Mouse (Mus musculus) cerebellum, adult 11-12 months (tissue): ENCODE data around the gene Vmn1r68.

Source experiments
- DNase-seq: peaks from one replicate; pipeline ENCODE4 v3.0.0; 2022

The Vmn1r68 gene

DNA sequence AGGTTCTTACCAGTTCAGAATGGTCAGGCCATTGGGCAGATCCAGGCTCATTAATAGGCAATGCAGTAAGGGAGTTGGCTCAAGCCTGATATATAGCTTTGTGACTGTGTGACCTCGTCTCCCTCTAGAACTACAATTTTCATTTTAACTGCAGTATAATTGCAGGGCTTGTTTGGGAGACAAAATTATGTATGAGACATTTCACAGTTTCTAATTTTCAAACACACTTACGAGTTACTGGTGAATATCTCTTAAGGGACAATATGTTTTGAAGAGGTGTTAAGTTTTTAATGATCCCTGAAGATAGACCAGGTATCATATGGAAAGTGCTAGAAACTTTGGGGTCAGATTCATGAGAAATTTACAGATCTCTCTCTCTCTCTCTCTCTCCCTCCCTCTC is at the start of gene Vmn1r68:
Vmn1r68 (minus strand) TSS at position 101 of the 400 bp plus-strand sequence.
- DNase-seq: no peak

DNA sequence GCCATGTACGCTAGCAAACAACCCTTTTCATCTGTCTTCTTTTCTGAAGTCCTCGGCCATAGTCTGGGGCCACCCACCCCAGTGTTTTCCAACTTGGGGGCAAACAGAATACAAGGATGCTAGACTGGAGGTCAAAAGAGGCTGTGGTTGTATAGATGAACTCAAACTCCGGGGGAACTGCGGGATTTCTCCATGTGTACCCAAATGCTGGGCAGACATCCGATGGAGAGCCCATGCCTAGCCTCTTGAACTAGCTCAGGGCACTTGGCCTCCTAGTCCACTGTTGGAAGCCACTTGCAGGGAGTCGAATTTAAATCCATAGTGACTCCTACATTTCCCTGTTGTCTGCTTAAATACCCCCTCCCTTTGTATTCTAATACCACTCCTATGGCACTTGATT is 62.7 kb downstream of the Vmn1r68 start:
- DNase-seq: no peak

DNA sequence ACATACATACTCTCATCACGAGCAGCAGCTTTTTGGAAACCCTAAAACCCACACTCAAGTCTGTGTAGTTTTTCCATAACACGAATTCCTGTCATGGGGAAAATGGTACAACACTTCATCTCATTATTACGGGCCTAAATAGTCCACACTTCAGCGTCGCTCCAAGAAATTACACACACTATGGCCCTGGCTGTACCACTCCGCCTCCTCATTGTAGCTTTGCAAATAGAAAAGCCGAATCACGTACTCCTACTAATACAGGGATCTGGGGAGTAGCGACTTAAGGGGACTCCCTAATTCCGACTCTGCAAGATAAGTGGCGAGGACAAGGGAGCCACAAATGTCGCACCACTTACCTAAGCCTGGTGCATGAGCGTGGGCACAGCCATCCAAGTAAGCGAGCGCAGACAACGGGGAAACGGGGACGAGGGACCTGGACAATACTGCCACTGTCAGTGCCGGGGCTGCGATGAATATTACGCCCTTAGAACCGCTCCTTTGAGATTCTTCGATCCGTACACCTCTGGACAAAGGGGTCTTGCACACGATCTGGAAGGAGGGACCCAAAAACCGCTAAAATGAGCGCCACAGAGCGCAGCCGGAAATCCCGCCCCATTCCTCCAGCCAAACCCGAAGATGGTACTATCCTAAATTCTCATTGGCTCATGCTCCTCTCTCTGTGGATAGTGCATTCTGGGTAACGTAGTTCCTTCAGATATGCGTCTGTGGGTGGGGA is 63.3 kb downstream of the Vmn1r68 start, which contains the start of gene Zik1:
Zik1 (minus strand) TSS at position 609 of the 736 bp plus-strand sequence.
- DNase-seq: peak; percentile 76

DNA sequence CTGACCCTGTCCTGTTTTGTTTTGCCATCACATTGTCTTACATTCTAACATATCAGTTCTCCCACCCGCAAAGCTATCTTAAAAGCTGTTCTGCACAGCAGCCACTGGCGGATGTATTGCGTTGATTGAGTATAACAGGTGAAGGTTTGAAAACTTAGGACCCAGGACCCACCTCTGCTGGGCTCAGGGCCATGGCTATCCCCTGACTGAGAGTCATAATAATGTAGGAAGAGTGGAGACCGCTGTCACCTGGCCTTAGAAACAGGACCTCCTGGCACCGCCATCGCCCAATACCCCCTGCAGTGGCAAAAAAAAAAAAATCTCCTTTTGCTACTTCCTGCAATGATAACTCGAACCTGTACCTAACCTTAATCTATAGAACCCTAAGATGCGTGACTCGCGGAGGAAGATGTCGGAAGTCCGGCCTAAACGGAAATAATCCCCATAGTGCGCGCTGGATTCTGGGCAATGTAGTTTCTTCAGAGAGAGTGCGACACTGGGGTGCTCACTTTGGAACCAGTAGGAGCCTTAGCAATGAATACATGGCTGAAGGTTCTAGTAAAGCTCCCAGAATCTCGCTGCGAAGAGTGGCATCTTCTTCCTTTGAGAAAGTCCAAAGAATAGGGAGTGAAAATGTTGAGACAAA is 77.6 kb downstream of the Vmn1r68 start:
- DNase-seq: peak; percentile 64

DNA sequence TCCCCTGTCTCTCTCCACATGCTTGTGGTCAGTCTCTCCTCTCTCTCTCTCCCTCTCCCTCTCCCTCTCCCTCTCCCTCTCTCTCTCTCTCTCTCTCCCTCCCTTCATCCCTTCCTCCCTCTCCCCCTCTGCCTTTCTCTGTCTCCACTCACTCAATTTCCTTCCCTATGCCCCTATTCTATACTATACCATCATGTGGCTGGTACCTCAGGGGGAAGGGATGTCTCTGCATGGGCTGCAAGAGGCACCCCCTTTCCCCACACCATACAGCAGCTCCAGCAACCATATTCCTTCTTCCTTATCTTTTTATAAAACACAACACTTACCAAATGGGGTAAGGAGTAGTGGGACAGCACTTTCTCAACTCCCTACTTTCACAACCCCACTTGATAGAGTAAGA is 78.5 kb downstream of the Vmn1r68 start:
- DNase-seq: no peak

DNA sequence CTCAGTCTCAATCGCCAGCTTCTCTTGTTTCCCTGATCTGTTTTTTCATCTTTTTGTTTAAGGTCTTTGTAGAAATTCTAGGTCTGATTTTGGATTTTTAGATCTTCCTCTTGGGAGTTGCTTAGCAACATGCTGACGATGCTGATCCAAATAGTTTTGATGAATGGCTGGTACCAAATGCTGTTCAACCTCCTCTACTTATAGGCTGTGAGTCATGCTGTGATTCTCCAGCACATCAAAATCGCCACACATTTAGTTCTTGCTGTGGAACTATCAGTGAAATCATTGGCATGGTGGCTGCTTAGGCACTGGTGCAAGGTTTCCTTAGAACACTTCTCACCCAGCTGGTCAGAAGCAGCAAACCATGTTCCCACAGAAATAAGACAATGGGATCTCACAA is 100.1 kb downstream of the Vmn1r68 start:
- DNase-seq: no peak
